Mouse (Mus musculus) embryonic fibroblast, embryonic 13.5 days (primary cell): ENCODE measurements around the gene Lrrn4cl.

Experiments used
- CTCF ChIP-seq: IDR thresholded peaks from 2 replicates; pipeline ENCODE4 v1.5.1; 2011; ENCODE audit warnings: mild to moderate bottlenecking, control low read depth, low read length, moderate library complexity, borderline replicate concordance; ENCODE audit not compliant: insufficient read depth
- POLR2A ChIP-seq: IDR thresholded peaks from 2 replicates; pipeline ENCODE4 v1.6.1; 2011; ENCODE audit warnings: low read depth, mild to moderate bottlenecking, control low read depth, low read length, moderate library complexity

GRCm38 (mm10) chr19:8852236-8852928 lies 1.8 kb downstream of the Lrrn4cl start:
- TF ChIP-seq POLR2A (no peak), CTCF (no peak)
